Mouse (Mus musculus) hindbrain, embryonic 13.5 days (tissue): ENCODE measurements at regions not wholly inside any gene's neighbourhood (a gene's known extent, or its start where the extent isn't known, plus 50 kb on each side); places are given as distances from the start of the nearest gene placed in this dataset.

Experiments used
- ATAC-seq: fragments of 200-750 bp; cut with Nextera tagmentation; 2 replicates; pipeline ENCODE4 v1.8.0; 2017; ENCODE audit warnings: moderate TSS enrichment; ENCODE audit not compliant: low FRiP score
- H3K27ac ChIP-seq: fragments of 300-500 bp; sonication (generic); 2 replicates; pipeline ENCODE4 v1.5.1; 2015; ENCODE audit warnings: inconsistent platforms, mild to moderate bottlenecking, moderate library complexity
- H3K27me3 ChIP-seq: fragments of 300-500 bp; sonication (generic); 2 replicates; pipeline ENCODE4 v1.6.1; 2015; ENCODE audit warnings: mild to moderate bottlenecking, inconsistent platforms
- H3K36me3 ChIP-seq: fragments of 300-500 bp; sonication (generic); 2 replicates; pipeline ENCODE4 v1.6.1; 2015; ENCODE audit warnings: mild to moderate bottlenecking, inconsistent platforms
- H3K4me1 ChIP-seq: fragments of 300-500 bp; sonication (generic); replicated peaks from 2 replicates; pipeline ENCODE4 v1.6.1; 2015; ENCODE audit warnings: inconsistent platforms
- H3K4me2 ChIP-seq: fragments of 300-500 bp; sonication (generic); 2 replicates; pipeline ENCODE4 v1.6.1; 2015; ENCODE audit warnings: inconsistent platforms, mild to moderate bottlenecking, moderate library complexity
- H3K4me3 ChIP-seq: fragments of 300-500 bp; sonication (generic); 2 replicates; pipeline ENCODE4 v1.5.1; 2015; ENCODE audit warnings: mild to moderate bottlenecking, inconsistent platforms
- H3K9ac ChIP-seq: fragments of 300-500 bp; sonication (generic); 2 replicates; pipeline ENCODE4 v1.6.1; 2015; ENCODE audit warnings: mild to moderate bottlenecking, inconsistent platforms
- H3K9me3 ChIP-seq: fragments of 300-500 bp; sonication (generic); 2 replicates; pipeline ENCODE4 v1.6.1; 2016; ENCODE audit warnings: inconsistent platforms
- WGBS: fragments of 180-500 bp; shearing (Covaris S2); methylation state at CpG from one replicate; pipeline ENCODE4 v1.1.7; 2015; 5-methylcytosine and 5-hydroxymethylcytosine counted together

DNA sequence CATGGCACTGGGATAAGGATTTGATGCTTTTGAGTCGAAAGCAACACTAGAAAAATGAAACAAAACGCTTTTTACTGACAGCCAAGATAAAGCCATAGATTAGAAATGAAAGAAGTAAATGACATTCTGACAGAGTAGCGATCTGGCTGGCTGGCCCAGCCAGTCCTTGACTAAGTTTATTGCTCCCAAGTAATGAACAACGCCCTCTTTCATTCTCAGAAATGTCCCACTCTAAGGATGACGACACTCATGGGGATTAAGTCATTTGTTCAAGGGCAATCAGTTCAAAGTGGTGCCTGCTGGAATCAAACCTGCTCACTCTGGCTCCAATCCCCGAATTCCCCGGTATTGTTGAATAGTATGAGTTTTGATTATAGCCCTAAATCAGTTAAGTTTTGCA, 231.1 kb upstream of the F930015N05Rik start:
- Histone ChIP-seq H3K4me1 (peaks cover 10% of the 10 kb centered on the region; the same call in 1 of the 2 replicates), H3K4me3 (no peak overlapping the region), H3K36me3 (no peaks in the 10 kb centered on the region), H3K4me2 (no peak overlapping the region), H3K9ac (no peak overlapping the region), H3K27me3 (no peaks in the 10 kb centered on the region), H3K9me3 (no peaks in the 10 kb centered on the region), H3K27ac (no peak overlapping the region)
- ATAC-seq: no peak
- WGBS: 68% methylated on average over 7 of the region's 7 CpGs

DNA sequence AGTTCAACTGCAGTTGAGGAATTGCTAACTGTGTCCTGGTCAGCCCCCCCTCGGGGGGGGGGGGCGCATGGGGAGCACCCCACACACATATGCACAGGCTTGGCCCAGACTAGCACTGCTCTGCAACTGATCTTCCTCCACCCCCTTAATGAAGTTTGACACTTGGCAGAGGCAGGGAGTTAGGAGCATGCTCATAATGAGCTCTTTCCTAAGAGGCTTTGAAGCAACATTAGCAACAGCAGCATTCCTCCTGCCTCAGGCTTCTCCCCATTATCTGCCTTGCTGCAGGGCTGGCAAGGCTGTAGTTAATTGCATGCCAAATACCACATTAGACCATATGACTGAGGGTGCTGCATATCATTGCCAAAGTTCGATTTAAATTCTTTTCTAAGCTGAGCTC, 235.4 kb upstream of the F930015N05Rik start:
- Histone ChIP-seq H3K4me1 (no peaks in the 10 kb centered on the region), H3K27me3 (no peaks in the 10 kb centered on the region)
- ATAC-seq: no peak

DNA sequence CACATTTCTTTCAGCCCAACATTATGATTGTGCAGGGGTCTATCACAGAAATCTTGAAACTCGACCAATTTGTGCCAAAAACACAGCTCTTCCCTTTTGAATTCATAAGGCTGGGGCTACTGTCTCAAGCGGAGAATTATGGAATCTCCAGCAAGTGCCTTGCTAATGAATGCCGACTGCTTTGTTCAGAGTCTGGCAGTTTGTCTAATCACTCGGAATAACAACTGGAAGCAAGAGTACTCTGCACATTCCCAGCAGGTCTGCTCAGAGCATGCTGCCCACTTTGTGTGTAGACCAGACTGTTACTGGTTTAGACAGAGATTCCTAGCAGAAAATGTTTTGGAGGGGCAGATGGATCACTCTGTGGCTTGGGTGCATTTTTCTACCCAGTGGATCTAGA, 237.1 kb upstream of the F930015N05Rik start:
- H3K4me3 ChIP-seq: no peak overlapping the region
- WGBS: 66% methylated on average over 4 of the region's 4 CpGs
- H3K4me1 ChIP-seq: no peaks in the 10 kb centered on the region
- peaks cover 11% of the 10 kb centered on the region; the same call in 1 of the 2 replicates for H3K9me3 ChIP-seq
- no peak overlapping the region for H3K27ac ChIP-seq
- H3K27me3 ChIP-seq: no peaks in the 10 kb centered on the region
- no peaks in the 10 kb centered on the region for H3K36me3 ChIP-seq
- ATAC-seq: no peak
- H3K4me2 ChIP-seq: no peak overlapping the region
- no peak overlapping the region for H3K9ac ChIP-seq

More for the DNA sequence above, 235.4 kb upstream of the F930015N05Rik start:
- 70% methylated on average over 3 of the region's 3 CpGs for WGBS
- Histone ChIP-seq H3K9ac (no peak overlapping the region), H3K27ac (no peak overlapping the region), H3K9me3 (peaks cover 4% of the 10 kb centered on the region; the same call in 1 of the 2 replicates), H3K36me3 (no peaks in the 10 kb centered on the region), H3K4me3 (no peak overlapping the region), H3K4me2 (no peak overlapping the region)

DNA sequence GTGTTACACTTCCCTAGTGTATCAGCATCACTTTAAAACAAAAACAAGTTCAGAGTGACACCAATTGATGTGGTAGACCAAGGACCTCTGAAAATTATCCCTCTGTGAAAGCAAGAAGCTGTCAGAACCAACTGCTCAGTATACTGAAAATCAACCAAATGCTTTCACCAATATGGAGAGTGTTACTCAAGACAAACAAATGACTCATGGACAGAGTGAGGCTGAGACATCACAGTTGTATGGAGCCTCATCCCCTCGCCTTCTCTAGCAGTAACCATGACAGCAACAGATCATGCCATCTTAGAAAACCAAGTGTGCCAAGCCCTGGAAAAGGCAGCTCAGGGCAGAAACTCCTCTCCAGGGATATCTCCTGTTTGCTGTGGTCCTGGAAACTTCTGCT, 267.3 kb upstream of the F930015N05Rik start:
- Histone ChIP-seq H3K36me3 (no peaks in the 10 kb centered on the region), H3K4me2 (no peak overlapping the region), H3K4me1 (no peaks in the 10 kb centered on the region), H3K27ac (no peak overlapping the region), H3K27me3 (0 out of 2 replicates have a peak, but pooled peaks cover 3% of the 10 kb centered on the region), H3K9me3 (no peaks in the 10 kb centered on the region), H3K9ac (no peak overlapping the region), H3K4me3 (no peak overlapping the region)
- no peak for ATAC-seq
- WGBS: 75% methylated on average over 1 of the region's 1 CpGs

DNA sequence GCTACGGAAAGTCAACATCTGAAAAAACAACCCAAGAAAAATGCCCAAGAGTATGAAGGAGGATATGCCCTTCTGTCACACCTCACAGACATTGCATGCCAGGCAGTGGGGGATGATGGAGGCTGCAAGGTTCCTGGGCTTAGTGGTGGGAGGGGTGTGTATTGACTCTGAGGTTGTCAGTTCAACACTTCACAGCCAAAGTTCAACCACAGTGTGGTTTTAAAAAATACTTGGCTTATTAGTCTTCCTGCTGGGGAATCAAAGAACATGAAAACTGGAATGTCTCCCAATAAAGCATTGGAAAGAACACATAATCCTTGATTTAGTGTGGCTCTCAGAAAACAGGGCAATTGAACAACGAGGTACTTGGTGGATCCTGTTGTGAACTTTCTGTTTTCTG, 267.0 kb upstream of the Elac2 start:
- 79% methylated on average over 2 of the region's 2 CpGs for WGBS
- H3K27ac ChIP-seq: no peak overlapping the region
- no peak overlapping the region for H3K9ac ChIP-seq
- H3K4me3 ChIP-seq: no peak overlapping the region
- no peaks in the 10 kb centered on the region; the same call in 1 of the 2 replicates for H3K27me3 ChIP-seq
- H3K4me1 ChIP-seq: no peaks in the 10 kb centered on the region
- no peaks in the 10 kb centered on the region for H3K36me3 ChIP-seq
- no peaks in the 10 kb centered on the region for H3K9me3 ChIP-seq
- H3K4me2 ChIP-seq: no peak overlapping the region
- no peak for ATAC-seq

DNA sequence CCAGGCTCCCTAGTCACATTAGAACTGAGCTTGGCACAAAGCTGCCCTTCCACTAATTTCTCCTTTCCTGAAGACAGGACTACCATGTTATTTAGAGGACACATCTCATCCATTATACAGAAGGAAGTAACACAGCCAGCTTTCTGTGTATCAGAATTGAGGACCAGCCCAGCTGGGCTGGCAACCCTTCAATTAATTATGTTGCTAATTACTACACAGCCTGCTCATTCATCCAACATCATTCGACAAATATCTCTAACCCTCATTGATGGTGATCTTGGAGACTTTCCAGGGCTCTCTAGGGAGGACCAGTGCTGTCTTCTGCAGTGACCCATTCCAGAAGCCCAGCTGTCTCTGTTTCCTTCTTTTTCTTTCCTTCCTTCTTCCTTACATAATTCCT, 263.7 kb upstream of the Elac2 start:
- no peak overlapping the region for H3K4me2 ChIP-seq
- H3K27me3 ChIP-seq: peaks cover 14% of the 10 kb centered on the region
- no peak overlapping the region for H3K9ac ChIP-seq
- WGBS: 42% methylated on average over 1 of the region's 1 CpGs
- no peaks in the 10 kb centered on the region for H3K36me3 ChIP-seq
- ATAC-seq: no peak
- no peak overlapping the region for H3K27ac ChIP-seq
- no peaks in the 10 kb centered on the region for H3K9me3 ChIP-seq
- H3K4me3 ChIP-seq: no peak overlapping the region
- no peaks in the 10 kb centered on the region; the same call in 1 of the 2 replicates for H3K4me1 ChIP-seq

DNA sequence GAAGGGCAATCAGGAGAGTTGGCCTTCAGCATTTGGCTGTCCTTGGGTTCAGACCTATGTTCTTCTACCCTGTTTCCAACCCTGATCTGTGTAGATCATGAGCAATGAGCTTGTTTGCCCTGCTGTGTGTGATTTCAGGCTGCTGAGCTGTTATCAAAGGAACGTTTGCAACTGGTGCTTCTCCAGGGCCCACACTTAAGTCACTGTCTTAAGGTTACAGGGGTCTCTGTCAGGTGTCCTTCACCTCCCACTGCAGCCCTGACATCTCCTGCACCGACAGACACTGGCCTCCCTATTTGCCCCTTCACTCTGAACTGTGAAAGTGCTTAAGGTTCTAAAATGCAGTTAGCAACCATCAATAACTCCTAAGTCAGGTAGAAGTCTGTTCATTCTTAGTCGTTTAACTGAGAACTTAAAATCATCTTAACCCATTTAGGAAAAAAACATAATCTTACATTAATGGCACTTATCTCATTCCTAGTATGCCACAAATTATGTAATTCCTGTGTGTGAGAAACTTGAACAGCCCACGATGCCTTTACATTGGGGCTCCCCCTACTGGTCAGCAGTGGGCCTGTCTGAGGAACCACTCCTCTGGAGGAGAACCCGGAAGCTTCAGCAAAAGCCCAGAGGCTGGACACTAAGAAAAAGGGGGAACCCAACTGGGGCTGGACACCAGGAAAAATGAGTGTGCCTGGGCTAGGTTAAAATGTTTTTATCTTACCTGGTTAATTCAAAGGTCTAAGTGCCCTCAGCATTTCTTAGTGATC, 260.3 kb upstream of the Elac2 start:
- Histone ChIP-seq H3K27me3 (peaks cover 18% of the 10 kb centered on the region), H3K4me1 (peaks cover 8% of the 10 kb centered on the region), H3K4me3 (no peak overlapping the region), H3K36me3 (no peaks in the 10 kb centered on the region), H3K9me3 (no peaks in the 10 kb centered on the region), H3K4me2 (no peak overlapping the region), H3K9ac (no peak overlapping the region), H3K27ac (no peak overlapping the region)
- WGBS: 22% methylated on average over 5 of the region's 5 CpGs
- ATAC-seq: no peak

DNA sequence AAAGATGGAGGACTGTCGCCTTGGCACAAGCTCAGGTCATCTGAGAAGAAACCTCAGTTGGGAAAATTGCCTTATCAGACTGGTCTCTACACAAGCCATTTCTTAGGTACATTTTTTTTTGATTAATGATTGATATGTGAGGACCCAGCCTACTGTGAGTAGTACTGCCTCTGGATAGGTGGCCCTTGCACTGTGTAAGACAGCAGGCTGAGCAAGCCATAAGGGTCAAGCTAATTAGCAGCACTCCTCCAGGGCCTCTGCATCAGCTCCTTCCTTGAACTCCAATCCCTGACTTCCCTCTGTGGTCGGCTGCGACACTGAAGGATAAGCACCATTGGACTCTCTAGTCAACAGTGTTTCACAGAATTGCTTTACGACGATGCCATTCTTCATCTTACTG, 252.6 kb upstream of the Elac2 start:
- Histone ChIP-seq H3K36me3 (no peaks in the 10 kb centered on the region), H3K27me3 (0 out of 2 replicates have a peak, but pooled peaks cover 7% of the 10 kb centered on the region), H3K27ac (no peak overlapping the region), H3K4me3 (no peak overlapping the region), H3K9me3 (no peaks in the 10 kb centered on the region), H3K4me2 (no peak overlapping the region), H3K4me1 (peaks cover 8% of the 10 kb centered on the region), H3K9ac (no peak overlapping the region)
- ATAC-seq: no peak
- 85% methylated on average over 5 of the region's 5 CpGs for WGBS

DNA sequence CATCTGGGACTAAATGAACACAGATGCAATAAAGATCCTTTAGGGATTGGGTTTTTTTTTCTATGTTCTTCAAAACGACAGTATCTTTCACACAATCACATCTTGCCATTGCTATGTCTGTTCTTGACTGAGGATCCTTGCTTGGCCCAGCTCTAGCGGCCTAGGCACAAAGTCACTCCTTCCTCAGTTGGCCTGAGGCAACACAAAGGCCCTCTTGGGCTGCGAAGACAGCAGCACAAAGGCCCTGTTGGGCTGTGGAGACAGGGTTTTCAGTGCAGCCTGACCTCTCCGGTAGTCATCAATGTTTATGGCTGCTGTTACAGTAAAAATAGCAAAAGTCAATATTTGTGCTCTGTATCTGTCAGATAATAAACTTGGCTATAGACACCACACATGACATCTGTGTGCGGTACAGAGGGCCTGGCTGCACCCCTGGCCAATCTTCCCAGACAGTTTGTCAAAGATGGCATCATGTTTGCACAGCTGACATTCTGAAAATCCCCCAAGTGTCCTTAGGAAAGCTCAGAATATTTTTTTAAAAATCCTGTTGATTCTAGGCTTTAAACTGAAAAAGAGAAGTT, 250.9 kb upstream of the Elac2 start:
- Histone ChIP-seq H3K4me1 (0 out of 2 replicates have a peak, but pooled peaks cover under 1% of the 10 kb centered on the region), H3K36me3 (no peaks in the 10 kb centered on the region), H3K27ac (no peak overlapping the region), H3K9ac (no peak overlapping the region), H3K4me3 (no peak overlapping the region), H3K9me3 (no peaks in the 10 kb centered on the region), H3K27me3 (0 out of 2 replicates have a peak, but pooled peaks cover 7% of the 10 kb centered on the region), H3K4me2 (no peak overlapping the region)
- 68% methylated on average over 5 of the region's 5 CpGs for WGBS
- no peak for ATAC-seq

DNA sequence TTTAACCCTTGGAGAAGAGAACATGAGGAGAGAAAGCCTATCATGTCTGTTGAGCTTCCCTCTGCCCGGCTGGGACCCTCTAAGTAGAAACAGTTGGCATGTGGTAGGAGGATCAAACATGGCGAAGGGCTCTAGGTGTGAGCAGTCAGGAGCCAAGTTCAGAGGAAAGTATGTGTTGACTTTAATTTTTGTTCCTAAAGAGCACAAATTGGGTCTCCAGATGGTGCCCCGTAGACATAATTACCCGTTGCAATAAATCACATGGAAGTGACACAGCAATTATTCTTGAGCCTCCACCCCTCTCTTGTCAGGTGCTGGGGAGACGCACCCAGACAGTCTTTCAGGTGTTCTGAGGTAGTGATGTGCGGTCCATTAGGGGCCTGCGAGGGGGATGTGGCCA, 239.9 kb upstream of the Elac2 start:
- Histone ChIP-seq H3K9ac (no peak overlapping the region), H3K9me3 (no peaks in the 10 kb centered on the region), H3K27me3 (no peaks in the 10 kb centered on the region), H3K27ac (no peak overlapping the region), H3K4me1 (no peaks in the 10 kb centered on the region), H3K4me3 (no peak overlapping the region), H3K36me3 (no peaks in the 10 kb centered on the region), H3K4me2 (no peak overlapping the region)
- WGBS: 68% methylated on average over 7 of the region's 7 CpGs
- no peak for ATAC-seq

DNA sequence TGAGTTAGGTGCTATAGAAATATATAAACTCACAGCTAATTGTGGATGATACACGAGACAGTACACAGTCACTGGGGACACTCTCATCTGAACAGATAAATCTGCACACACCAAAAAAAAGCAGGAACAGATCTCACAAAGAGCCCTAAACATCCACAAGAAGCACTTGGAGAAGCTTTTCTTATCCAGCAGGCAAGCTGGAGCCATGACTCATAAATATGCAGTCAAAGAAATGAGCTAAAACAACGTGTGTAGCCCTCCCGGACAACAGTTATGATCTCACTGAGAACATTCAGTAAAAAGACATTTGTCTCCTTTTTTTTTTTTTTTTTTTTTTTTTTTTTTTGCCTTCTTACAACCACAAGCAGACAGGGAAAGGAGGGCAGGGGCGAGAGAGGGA, 235.1 kb upstream of the Elac2 start:
- Histone ChIP-seq H3K4me2 (no peak overlapping the region), H3K9me3 (no peaks in the 10 kb centered on the region), H3K9ac (no peak overlapping the region), H3K4me3 (no peak overlapping the region), H3K4me1 (no peaks in the 10 kb centered on the region), H3K36me3 (no peaks in the 10 kb centered on the region), H3K27me3 (no peaks in the 10 kb centered on the region), H3K27ac (no peak overlapping the region)
- no peak for ATAC-seq
- 68% methylated on average over 4 of the region's 4 CpGs for WGBS

DNA sequence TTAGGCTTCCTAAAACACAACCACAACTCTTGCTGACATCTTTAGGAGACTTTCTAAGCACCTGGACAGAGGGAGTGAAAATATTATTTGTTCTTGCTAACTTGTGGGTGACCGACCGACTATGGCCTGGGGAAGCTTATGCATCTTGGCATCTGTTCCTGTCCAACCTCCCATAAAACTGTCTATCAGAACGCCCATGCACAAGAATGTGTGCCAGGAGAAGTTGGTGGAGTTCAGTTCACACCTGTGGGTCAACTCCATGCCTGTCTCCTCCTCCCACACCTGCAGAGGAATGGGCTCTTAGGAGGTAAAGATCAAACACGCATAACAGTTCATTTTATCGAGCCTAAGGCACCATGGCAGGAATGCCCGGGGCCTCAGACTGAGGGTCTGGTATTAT, 232.7 kb upstream of the Elac2 start:
- H3K4me1 ChIP-seq: no peaks in the 10 kb centered on the region
- ATAC-seq: no peak
- H3K36me3 ChIP-seq: no peaks in the 10 kb centered on the region
- H3K27me3 ChIP-seq: no peaks in the 10 kb centered on the region
- no peak overlapping the region for H3K9ac ChIP-seq
- 89% methylated on average over 6 of the region's 6 CpGs for WGBS
- H3K4me3 ChIP-seq: no peak overlapping the region
- no peak overlapping the region for H3K27ac ChIP-seq
- H3K4me2 ChIP-seq: no peak overlapping the region
- no peaks in the 10 kb centered on the region for H3K9me3 ChIP-seq

DNA sequence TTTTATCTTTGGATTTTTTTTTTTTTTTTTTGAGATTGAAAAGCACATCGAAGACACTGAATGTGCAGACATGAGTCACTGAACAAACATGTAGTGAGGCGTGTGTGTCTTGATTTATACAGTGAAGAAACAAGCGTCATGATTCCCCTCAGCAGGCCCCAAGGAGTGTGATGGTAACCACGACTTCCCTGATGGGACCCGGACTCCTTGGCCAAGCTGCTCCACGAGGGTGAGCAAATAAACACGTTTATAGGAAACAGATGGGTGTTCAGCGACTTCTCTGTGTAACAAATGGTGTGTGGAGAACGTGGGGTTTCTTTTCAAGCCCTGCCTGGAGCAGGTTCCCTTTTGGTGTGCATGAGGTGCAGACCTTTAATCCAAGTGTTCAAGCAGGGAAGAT, 228.9 kb upstream of the Elac2 start:
- ATAC-seq: no peak

More for the DNA sequence above, 228.9 kb upstream of the Elac2 start:
- Histone ChIP-seq H3K4me2 (no peak overlapping the region), H3K27me3 (no peaks in the 10 kb centered on the region), H3K4me1 (peaks cover 9% of the 10 kb centered on the region), H3K36me3 (no peaks in the 10 kb centered on the region), H3K27ac (no peak overlapping the region), H3K9me3 (no peaks in the 10 kb centered on the region), H3K9ac (no peak overlapping the region), H3K4me3 (no peak overlapping the region)
- WGBS: 65% methylated on average over 9 of the region's 9 CpGs
